Mouse (Mus musculus): ENCODE results near the gene Olfr1272. TPM values are rescaled to one million over a fixed set of nuclear protein-coding genes. Genes with fewer than 3 reads are reported as not detected.
"Not testable (repeated sequence)": the region's sequence is repeated elsewhere in the genome, so short reads cannot be mapped to it uniquely, and the experiment has no call there.

Olfr1272 gene
- polyA plus RNA-seq (2015; fragmentation: Nextera tagmentation; extraction: Ambion mirVana), result not detected in 2 replicates

- Histone ChIP-seq H3K27ac (replicated peaks) (no peak within 1 kb of the TSS), H3K9me3 (replicated peaks) (no peaks in the 10 kb centered on the region), H3K36me3 (no peaks in the 10 kb centered on the region), H3K4me3 (replicated peaks) (no peak within 1 kb of the TSS), H3K27me3 (replicated peaks) (no peaks in the 10 kb centered on the region), H3K9ac (replicated peaks) (no peak within 1 kb of the TSS), H3K4me1 (no peaks in the 10 kb centered on the region), H3K4me2 (no peak within 1 kb of the TSS)
- no peak for ATAC-seq (ENCODE audit: low FRiP score)
- 83% methylated on average over 6 of the region's 6 CpGs for WGBS
Measured at GRCm38 (mm10) chr2:90292741-90293140, at the start of gene Olfr1272. Gene Olfr1272 (minus strand): TSS chr2:90292841.

- not testable (repeated sequence) for H3K4me3 ChIP-seq (replicated peaks); H3K4me2 ChIP-seq; H3K27me3 ChIP-seq (replicated peaks); H3K27ac ChIP-seq (replicated peaks); ATAC-seq (ENCODE audit: low FRiP score); H3K9ac ChIP-seq (replicated peaks); H3K36me3 ChIP-seq; H3K4me1 ChIP-seq; H3K9me3 ChIP-seq (replicated peaks)
- no CpG with 5 or more reads among the region's 6 CpGs for WGBS
Measured at GRCm38 (mm10) chr2:90321900-90322299, 29.3 kb upstream of the Olfr1272 start, which contains the start of gene Gm13769. Gene Gm13769 (plus strand): TSS chr2:90322200.

GRCm38 (mm10) chr2:90270932-90271331, 21.7 kb downstream of the Olfr1272 start, which contains the start of gene Olfr1271:
Gene Olfr1271 (minus strand): TSS chr2:90271032.
- Histone ChIP-seq H3K4me2 (no peak within 1 kb of the TSS), H3K27ac (replicated peaks) (no peak within 1 kb of the TSS), H3K4me1 (no peaks in the 10 kb centered on the region), H3K9me3 (replicated peaks) (no peaks in the 10 kb centered on the region), H3K27me3 (replicated peaks) (no peaks in the 10 kb centered on the region), H3K36me3 (no peaks in the 10 kb centered on the region), H3K9ac (replicated peaks) (no peak within 1 kb of the TSS), H3K4me3 (replicated peaks) (no peak within 1 kb of the TSS)
- 94% methylated on average over 2 of the region's 2 CpGs for WGBS
- no peak for ATAC-seq (ENCODE audit: low FRiP score)

- Histone ChIP-seq H3K9ac (replicated peaks) (no peak within 1 kb of the TSS), H3K4me3 (replicated peaks) (no peak within 1 kb of the TSS), H3K4me1 (no peaks in the 10 kb centered on the region), H3K36me3 (no peaks in the 10 kb centered on the region), H3K27ac (replicated peaks) (no peak within 1 kb of the TSS), H3K4me2 (no peak within 1 kb of the TSS), H3K9me3 (replicated peaks) (no peaks in the 10 kb centered on the region), H3K27me3 (replicated peaks) (no peaks in the 10 kb centered on the region)
- whole genome bisulfite sequencing, result 94% methylated on average over 4 of the region's 4 CpGs
- ATAC-seq (ENCODE audit: low FRiP score), result no peak
Measured at GRCm38 (mm10) chr2:90257492-90257891, 35.1 kb downstream of the Olfr1272 start, which contains the start of gene Olfr142. Gene Olfr142 (minus strand): TSS chr2:90257592.

Other genes with a start within 250 kb of the Olfr1272 start
- not detected in 2 replicates for gene Olfr140, start 229.2 kb downstream of the Olfr1272 start, polyA plus RNA-seq (2015; fragmentation: Nextera tagmentation; extraction: Ambion mirVana)
- gene Olfr1269, start 171.4 kb downstream of the Olfr1272 start, polyA plus RNA-seq (2015; fragmentation: Nextera tagmentation; extraction: Ambion mirVana), result not detected in 2 replicates
- not detected in 2 replicates for gene Olfr32, start 150.5 kb downstream of the Olfr1272 start, polyA plus RNA-seq (2015; fragmentation: Nextera tagmentation; extraction: Ambion mirVana)
- not detected in 2 replicates for gene Olfr1270, start 139.8 kb downstream of the Olfr1272 start, polyA plus RNA-seq (2015; fragmentation: Nextera tagmentation; extraction: Ambion mirVana)
- not detected in 2 replicates for gene Olfr1506, start 68.3 kb downstream of the Olfr1272 start, polyA plus RNA-seq (2015; fragmentation: Nextera tagmentation; extraction: Ambion mirVana)
- not detected in 2 replicates for gene Olfr142, start 35.2 kb downstream of the Olfr1272 start, polyA plus RNA-seq (2015; fragmentation: Nextera tagmentation; extraction: Ambion mirVana)
- gene Olfr1271, start 21.8 kb downstream of the Olfr1272 start, polyA plus RNA-seq (2015; fragmentation: Nextera tagmentation; extraction: Ambion mirVana), result not detected in 2 replicates
- 0.06 TPM in 1 of 2 replicates, not detected in the other for gene Gm13769, start 29.4 kb upstream of the Olfr1272 start, polyA plus RNA-seq (2015; fragmentation: Nextera tagmentation; extraction: Ambion mirVana)
- not detected in 2 replicates for gene Olfr1274-ps, start 105.8 kb upstream of the Olfr1272 start, polyA plus RNA-seq (2015; fragmentation: Nextera tagmentation; extraction: Ambion mirVana)

Measured in neural tube, embryonic 15.5 days (tissue).